Mouse (Mus musculus) limb, embryonic 13.5 days (tissue): ENCODE data around the gene Mcur1. TPM values are rescaled to one million over a fixed set of nuclear protein-coding genes. Genes with fewer than 3 reads are reported as not detected.

ENCODE experiments used
- ATAC-seq: fragments of 200-750 bp; cut with Nextera tagmentation; 2 replicates; pipeline ENCODE4 v1.8.0; 2017; ENCODE audit warnings: low read depth, moderate number of reproducible peaks, moderate TSS enrichment; ENCODE audit not compliant: low FRiP score
- H3K27ac ChIP-seq: fragments of 300-500 bp; sonication (generic); 2 replicates; pipeline ENCODE4 v1.5.1; 2015; ENCODE audit warnings: inconsistent platforms, mild to moderate bottlenecking, moderate library complexity
- H3K27me3 ChIP-seq: fragments of 300-500 bp; sonication (generic); 2 replicates; pipeline ENCODE4 v1.6.1; 2015; ENCODE audit warnings: mild to moderate bottlenecking, inconsistent platforms
- H3K36me3 ChIP-seq: fragments of 300-500 bp; sonication (generic); 2 replicates; pipeline ENCODE4 v1.6.1; 2015; ENCODE audit warnings: inconsistent platforms, mild to moderate bottlenecking, moderate library complexity
- H3K4me1 ChIP-seq: fragments of 300-500 bp; sonication (generic); 2 replicates; pipeline ENCODE4 v1.6.1; 2015; ENCODE audit warnings: inconsistent platforms
- H3K4me2 ChIP-seq: fragments of 300-500 bp; sonication (generic); replicated peaks from 2 replicates; pipeline ENCODE4 v1.6.1; 2015; ENCODE audit warnings: inconsistent platforms, mild to moderate bottlenecking, moderate library complexity
- H3K4me3 ChIP-seq: fragments of 300-500 bp; sonication (generic); 2 replicates; pipeline ENCODE4 v1.5.1; 2015; ENCODE audit warnings: moderate library complexity, mild to moderate bottlenecking, inconsistent platforms
- H3K9ac ChIP-seq: fragments of 300-500 bp; sonication (generic); 2 replicates; pipeline ENCODE4 v1.6.1; 2015; ENCODE audit warnings: mild to moderate bottlenecking, inconsistent platforms
- H3K9me3 ChIP-seq: fragments of 300-500 bp; sonication (generic); 2 replicates; pipeline ENCODE4 v1.6.1; 2016; ENCODE audit warnings: inconsistent platforms
- WGBS: fragments of 180-500 bp; shearing (Covaris S2); methylation state at CpG from one replicate; pipeline ENCODE4 v1.1.7; 2015; 5-methylcytosine and 5-hydroxymethylcytosine counted together
- polyA plus RNA-seq: library from polyadenylated mRNA; unstranded; fragments of >200 nt; fragmentation: Nextera tagmentation; extraction: Ambion mirVana; gene quantifications from 2 replicates; pipeline ENCODE4 v1.2.1, GENCODE M21; 2015

Mcur1 gene
- 16.7 and 17.0 TPM in 2 replicates for polyA plus RNA-seq

DNA sequence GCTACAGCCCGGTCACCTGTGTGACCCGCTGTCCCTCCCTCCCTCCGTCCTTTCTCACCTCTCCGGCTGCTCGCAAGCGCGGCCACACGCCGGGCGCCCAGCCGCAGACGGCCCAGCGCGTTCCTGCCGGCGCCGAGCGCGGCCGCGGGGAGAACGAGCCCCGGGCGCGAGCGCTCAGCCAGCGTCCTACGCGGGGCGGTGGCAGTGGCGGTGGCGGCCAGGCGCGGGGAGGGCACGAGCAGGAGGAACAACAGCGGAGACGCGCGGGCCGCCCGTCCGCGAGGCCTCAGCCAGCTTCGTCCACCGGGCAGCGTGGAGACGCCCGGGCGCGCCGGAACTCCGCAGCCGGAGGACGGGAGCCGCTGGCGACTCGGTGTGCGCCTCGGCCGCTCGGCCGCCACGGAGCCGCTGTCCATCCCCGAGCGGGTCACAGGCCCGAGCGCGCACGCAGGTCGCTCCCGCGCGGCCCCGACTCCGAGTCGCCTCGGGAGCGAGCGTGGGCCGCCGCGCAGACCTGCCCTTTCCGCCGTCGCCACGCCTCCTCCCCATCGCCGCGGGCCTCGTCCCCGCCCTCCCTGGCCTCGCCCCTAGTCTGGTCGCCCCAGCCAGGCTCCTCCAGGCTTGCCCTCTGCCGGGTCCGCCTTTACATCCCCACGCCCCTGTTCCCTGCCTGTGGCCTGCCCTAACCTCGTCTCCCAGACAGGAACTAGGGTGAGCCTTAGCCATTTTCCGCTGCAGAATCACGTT is at the start of gene Mcur1:
Gene Mcur1 (minus strand): TSS at position 481 of the 747 bp plus-strand sequence.
- WGBS, result under 1% methylated on average over 73 of the region's 100 CpGs
- Histone ChIP-seq H3K9me3 (no peaks in the 10 kb centered on the region), H3K9ac (peak within 1 kb of the TSS; percentile 89), H3K27ac (peak within 1 kb of the TSS; percentile 85), H3K27me3 (no peaks in the 10 kb centered on the region), H3K36me3 (peaks cover 8% of the 10 kb centered on the region), H3K4me2 (peak within 1 kb of the TSS; percentile 90), H3K4me1 (peaks cover 28% of the 10 kb centered on the region), H3K4me3 (peak within 1 kb of the TSS; percentile 84)
- peak; percentile 96 for ATAC-seq

DNA sequence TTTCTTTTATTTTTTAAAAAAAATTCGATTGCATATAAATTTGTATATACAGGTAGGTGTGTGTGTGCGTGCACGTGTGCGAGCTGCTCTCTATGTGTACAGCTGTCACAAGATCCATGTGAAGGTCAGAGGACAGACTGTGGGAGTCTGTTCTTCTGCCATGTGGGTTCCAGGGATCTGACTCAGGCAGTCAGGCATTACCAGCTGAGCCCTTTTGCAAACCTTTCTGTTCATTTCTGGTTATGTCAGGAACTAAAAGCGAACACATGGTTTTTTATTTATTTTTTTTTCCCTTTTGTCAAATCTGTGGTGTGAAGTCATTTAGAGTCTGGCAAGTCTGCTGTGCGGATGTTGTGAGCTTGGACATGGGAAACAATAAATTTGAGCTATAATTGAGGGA is 48.9 kb upstream of the Mcur1 start:
- Histone ChIP-seq H3K27ac (no peak overlapping the region), H3K4me1 (peaks cover 3% of the 10 kb centered on the region; the same call in 1 of the 2 replicates), H3K9me3 (no peaks in the 10 kb centered on the region), H3K27me3 (0 out of 2 replicates have a peak, but pooled peaks cover 3% of the 10 kb centered on the region), H3K4me3 (no peak overlapping the region), H3K36me3 (no peaks in the 10 kb centered on the region), H3K9ac (no peak overlapping the region), H3K4me2 (no peak overlapping the region)
- ATAC-seq, result no peak
- 71% methylated on average over 6 of the region's 6 CpGs for whole genome bisulfite sequencing

DNA sequence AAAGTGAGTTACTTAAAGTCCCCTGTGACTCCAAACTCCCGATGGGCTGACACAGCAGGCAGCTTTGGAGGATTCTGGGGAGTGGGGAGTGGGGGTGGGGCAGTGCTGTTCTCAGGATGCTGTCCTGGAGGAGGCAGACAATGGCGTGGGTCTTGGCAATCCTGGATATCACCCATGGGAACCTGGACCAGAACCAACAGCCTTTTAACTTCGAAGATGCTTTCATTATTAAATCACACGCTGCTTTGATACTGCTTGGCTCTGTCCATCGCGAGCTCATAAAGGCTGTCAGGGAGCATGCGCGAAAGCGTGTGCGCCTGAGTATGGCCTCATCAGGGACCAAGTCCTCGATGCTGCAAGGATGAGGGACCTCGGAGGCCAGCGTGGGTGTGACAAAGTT is 43.1 kb upstream of the Mcur1 start:
- H3K4me1 ChIP-seq, result peaks cover 13% of the 10 kb centered on the region
- 64% methylated on average over 13 of the region's 13 CpGs for WGBS
- 0 out of 2 replicates have a peak, but pooled peaks cover 4% of the 10 kb centered on the region for H3K27me3 ChIP-seq
- no peak for ATAC-seq
- no peak overlapping the region for H3K4me3 ChIP-seq
- H3K27ac ChIP-seq, result no peak overlapping the region; the same call in 1 of the 2 replicates
- H3K9ac ChIP-seq, result no peak overlapping the region
- no peaks in the 10 kb centered on the region for H3K36me3 ChIP-seq
- H3K9me3 ChIP-seq, result no peaks in the 10 kb centered on the region
- no peak overlapping the region for H3K4me2 ChIP-seq

DNA sequence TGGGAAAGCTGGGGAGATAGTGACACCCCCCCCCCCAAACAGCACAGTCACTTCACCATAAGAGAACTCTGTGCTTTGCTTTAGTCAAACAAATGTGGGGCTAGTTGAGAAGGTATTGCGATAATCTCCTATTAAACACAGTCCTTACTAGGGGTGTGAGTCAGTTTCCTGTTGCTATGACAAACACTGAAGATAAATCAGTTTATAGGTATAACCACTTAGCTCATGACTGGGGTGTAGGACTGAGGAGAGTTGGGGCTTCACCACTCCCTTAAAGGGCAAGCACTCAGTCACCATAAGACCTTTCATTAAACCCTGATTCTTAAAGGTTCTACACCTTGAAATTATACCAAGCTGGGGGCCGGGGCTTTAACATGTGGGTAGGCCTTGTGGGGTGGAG is 42.4 kb upstream of the Mcur1 start:
- H3K4me3 ChIP-seq, result no peak overlapping the region
- 94% methylated on average over 2 of the region's 2 CpGs for WGBS
- H3K4me2 ChIP-seq, result no peak overlapping the region
- ATAC-seq, result no peak
- H3K9ac ChIP-seq, result no peak overlapping the region
- H3K9me3 ChIP-seq, result no peaks in the 10 kb centered on the region
- H3K4me1 ChIP-seq, result peaks cover 13% of the 10 kb centered on the region
- no peaks in the 10 kb centered on the region for H3K36me3 ChIP-seq
- H3K27me3 ChIP-seq, result 0 out of 2 replicates have a peak, but pooled peaks cover 4% of the 10 kb centered on the region
- H3K27ac ChIP-seq, result no peak overlapping the region

DNA sequence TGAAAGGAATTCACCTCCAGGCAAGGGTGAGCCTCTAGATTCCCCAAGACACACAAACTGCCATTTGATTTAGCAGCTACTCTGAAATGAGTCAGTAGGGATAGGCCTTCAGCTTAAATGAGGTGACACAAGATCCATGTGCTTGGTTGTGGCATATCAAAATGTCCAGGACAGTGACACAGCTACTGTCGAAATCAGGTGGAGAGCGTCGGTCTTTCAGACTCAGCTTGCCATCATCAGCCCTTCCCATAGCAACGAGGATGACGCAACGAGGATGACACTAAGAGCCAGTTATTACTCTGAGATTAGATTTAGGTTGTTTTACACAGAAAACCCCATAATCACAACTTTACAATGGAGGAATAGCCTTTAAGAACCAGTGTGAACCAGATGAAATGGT is 41.0 kb upstream of the Mcur1 start:
- peaks cover 10% of the 10 kb centered on the region for H3K4me1 ChIP-seq
- no peaks in the 10 kb centered on the region for H3K36me3 ChIP-seq
- H3K9me3 ChIP-seq, result no peaks in the 10 kb centered on the region
- WGBS, result 96% methylated on average over 6 of the region's 6 CpGs
- no peak overlapping the region for H3K27ac ChIP-seq
- 0 out of 2 replicates have a peak, but pooled peaks cover 4% of the 10 kb centered on the region for H3K27me3 ChIP-seq
- H3K4me3 ChIP-seq, result no peak overlapping the region
- no peak overlapping the region for H3K4me2 ChIP-seq
- no peak for ATAC-seq
- H3K9ac ChIP-seq, result no peak overlapping the region

DNA sequence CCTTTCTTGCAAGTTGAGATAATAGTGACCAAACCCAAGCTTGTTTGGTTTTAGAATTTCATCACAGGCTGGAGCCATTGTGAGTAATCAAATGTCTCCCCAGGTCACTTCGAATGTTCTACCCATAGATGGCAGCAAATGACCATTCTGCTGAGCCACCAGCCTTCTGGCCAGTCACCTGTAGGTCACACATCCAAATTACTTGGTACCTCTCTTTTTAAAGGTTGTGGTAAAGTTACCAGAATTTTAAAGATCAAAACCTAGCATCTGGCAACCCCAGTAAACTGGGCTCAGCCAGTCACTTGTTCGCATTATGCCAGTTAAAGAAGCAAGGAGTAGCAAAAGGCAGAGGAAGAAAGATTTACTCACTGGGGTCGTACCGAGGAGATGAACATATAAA is 35.9 kb upstream of the Mcur1 start:
- H3K4me2 ChIP-seq, result no peak overlapping the region
- peaks cover 5% of the 10 kb centered on the region; the same call in 1 of the 2 replicates for H3K4me1 ChIP-seq
- no peaks in the 10 kb centered on the region for H3K27me3 ChIP-seq
- WGBS, result 42% methylated on average over 4 of the region's 4 CpGs
- H3K27ac ChIP-seq, result no peak overlapping the region
- H3K4me3 ChIP-seq, result no peak overlapping the region
- no peak for ATAC-seq
- no peak overlapping the region for H3K9ac ChIP-seq
- H3K9me3 ChIP-seq, result no peaks in the 10 kb centered on the region
- no peaks in the 10 kb centered on the region for H3K36me3 ChIP-seq

DNA sequence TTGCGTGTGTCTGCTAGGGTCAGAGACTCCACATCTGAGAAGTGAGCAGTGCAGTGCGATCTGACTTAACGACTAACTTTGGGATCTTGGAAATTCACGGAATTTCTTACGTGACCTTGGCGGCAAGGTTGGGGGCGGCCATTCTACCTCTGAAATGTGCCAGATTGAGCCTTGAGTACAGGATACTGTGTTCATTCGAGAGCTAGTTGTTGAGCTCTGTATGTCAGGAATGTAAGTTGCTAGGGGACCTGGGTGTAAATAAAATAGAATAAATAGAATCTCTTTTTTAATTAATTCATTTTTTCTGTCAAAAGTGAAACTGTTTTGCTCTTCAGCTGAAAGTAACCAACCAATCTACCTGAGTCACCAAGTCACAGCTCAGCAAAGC is 32.7 kb upstream of the Mcur1 start:
- H3K36me3 ChIP-seq, result no peaks in the 10 kb centered on the region
- 54% methylated on average over 8 of the region's 8 CpGs for WGBS
- H3K27me3 ChIP-seq, result no peaks in the 10 kb centered on the region
- H3K4me1 ChIP-seq, result peaks cover 24% of the 10 kb centered on the region
- H3K9me3 ChIP-seq, result no peaks in the 10 kb centered on the region
- no peak for ATAC-seq
- H3K4me2 ChIP-seq, result no peak overlapping the region
- H3K27ac ChIP-seq, result no peak overlapping the region
- H3K9ac ChIP-seq, result no peak overlapping the region
- H3K4me3 ChIP-seq, result no peak overlapping the region

DNA sequence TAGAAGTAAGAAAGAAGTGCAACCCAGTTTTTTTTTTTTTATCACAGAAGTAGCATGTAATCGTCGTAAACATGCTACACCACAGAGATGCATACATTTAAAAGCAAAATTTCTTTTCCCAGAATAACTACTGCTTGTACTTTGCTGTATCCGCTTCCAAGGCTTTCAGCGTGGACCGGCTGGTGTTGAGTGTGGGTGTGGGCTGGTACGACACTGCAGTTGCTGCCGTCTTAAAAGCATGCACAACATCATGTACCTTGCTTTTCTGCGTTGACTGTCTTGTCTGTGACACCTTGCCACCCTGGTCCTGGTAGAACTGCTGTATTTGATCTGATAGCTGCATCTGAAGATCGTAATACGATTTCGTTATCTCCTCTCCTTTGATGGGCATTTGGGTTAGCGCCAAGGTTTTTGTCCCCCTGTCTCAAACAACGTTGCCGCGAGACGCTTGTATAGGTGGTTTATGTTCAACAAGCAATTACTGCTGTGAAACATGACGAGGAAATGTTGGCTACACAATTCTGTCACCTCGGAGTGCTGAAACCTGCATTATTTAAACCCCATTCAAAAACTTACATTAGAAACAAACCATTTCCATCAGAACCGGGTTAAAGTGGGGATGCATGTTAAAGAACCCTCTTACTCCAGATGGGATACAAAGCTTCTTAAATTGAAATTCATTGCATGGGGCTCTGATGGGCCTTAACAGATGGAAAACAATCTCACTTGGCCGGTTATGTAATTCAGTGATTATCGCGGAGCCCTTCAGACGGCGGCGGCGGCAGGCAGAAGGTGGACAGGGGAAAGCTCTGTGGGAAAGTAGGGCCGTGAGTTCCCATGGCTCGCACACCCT is 32.1 kb upstream of the Mcur1 start:
- Histone ChIP-seq H3K4me2 (no peak overlapping the region), H3K27ac (no peak overlapping the region), H3K9me3 (no peaks in the 10 kb centered on the region), H3K4me1 (peaks cover 25% of the 10 kb centered on the region), H3K36me3 (no peaks in the 10 kb centered on the region), H3K27me3 (no peaks in the 10 kb centered on the region), H3K9ac (no peak overlapping the region), H3K4me3 (no peak overlapping the region)
- WGBS, result 71% methylated on average over 28 of the region's 28 CpGs
- no peak for ATAC-seq

DNA sequence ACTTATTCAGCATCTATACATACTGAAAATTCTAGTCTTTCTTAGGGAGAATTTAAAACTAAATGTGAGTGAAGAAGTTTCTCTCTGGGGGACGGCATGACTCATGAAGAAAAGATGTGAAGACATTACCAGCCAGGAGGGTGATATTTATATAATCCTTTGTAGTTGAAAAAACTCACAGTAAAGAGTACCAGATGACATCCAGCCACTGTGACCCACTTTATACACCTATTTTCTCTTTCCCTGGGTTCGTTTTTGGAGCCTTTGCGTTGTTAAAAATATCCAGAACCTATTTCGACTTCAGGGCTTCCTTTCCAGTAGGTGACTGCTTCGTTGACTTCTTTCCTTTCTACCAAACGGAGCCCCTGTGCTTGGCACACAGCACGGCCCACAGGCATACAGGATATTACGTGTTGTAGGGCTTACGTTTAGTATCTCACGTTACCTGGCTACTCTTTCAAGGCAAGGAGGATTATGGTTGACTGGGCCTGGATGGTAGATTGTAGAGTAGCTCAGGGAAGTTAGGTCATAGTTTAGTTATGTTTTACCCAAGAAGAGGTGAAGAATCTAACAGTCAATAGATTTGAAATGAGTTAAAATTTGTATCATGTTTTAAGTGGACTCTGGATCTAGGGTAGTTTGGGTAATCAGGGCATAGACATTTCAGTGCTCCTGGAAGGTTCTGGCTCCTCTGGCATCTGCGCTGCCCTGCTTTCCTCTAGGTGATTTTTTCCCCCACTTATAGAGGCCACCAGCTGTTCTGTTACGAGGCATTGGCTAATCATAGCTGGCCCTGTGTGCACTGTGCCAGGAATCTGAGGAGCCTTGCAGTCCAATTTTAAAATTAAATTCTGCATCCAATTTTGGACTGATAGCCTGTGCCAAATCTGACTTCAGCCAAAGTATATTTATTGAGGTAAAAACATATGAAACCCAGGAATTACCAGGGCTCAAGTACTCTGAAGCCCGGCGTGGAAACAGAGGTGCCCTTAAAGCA is 28.2 kb upstream of the Mcur1 start:
- 37% methylated on average over 14 of the region's 14 CpGs for WGBS
- H3K4me3 ChIP-seq, result no peak overlapping the region
- no peaks in the 10 kb centered on the region for H3K9me3 ChIP-seq
- H3K27ac ChIP-seq, result peak overlapping the region; percentile 86
- peaks cover 29% of the 10 kb centered on the region for H3K4me1 ChIP-seq
- peak; percentile 92 for ATAC-seq
- H3K27me3 ChIP-seq, result no peaks in the 10 kb centered on the region
- no peak overlapping the region for H3K9ac ChIP-seq
- no peaks in the 10 kb centered on the region for H3K36me3 ChIP-seq
- peak overlapping the region; percentile 28 for H3K4me2 ChIP-seq

DNA sequence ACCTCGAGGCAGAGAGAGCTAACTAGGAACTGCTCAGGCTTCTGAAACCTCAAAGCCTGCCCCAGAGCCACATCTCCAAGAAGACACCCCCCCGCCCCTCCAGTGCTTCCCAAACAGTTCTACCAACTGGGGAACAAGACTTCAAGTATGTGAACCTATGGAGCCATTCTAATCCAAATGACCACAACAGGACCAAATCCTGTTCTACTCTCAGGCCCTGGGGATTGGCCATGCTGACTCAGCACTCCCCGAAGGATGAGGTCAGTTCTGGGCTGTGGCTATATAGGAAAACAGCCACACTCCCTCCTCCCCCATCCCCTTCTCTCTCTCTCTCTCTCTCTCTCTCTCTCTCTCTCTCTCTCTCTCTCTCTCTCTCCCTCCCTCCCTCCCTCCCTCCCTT is 27.0 kb upstream of the Mcur1 start:
- Histone ChIP-seq H3K27me3 (no peaks in the 10 kb centered on the region), H3K9ac (no peak overlapping the region)

DNA sequence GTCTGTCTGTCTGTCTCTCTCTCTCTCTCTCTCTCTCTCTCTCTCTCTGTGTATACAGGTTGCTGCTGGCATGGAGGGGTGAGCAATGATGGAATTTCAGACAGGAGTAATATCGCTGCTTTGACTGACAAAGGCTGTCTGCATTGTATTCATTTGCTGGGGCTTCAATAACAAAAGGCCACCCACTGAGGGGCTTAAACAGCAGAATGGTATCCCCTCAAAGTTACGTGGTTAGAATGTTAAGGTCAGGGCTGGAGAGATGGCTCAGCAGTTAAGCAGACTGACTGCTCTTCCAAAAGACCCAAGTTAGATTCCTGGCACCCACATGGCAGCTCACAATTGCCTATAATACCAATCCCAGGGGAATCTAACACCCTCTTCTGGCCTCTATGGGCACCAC is 25.3 kb upstream of the Mcur1 start:
- H3K9me3 ChIP-seq, result no peaks in the 10 kb centered on the region
- WGBS, result 75% methylated on average over 2 of the region's 2 CpGs
- ATAC-seq, result no peak

More for the DNA sequence above, 27.0 kb upstream of the Mcur1 start:
- H3K36me3 ChIP-seq, result no peaks in the 10 kb centered on the region
- H3K4me2 ChIP-seq, result no peak overlapping the region
- 88% methylated on average over 3 of the region's 3 CpGs for WGBS
- H3K4me3 ChIP-seq, result no peak overlapping the region
- H3K9me3 ChIP-seq, result no peaks in the 10 kb centered on the region
- H3K4me1 ChIP-seq, result peaks cover 30% of the 10 kb centered on the region
- H3K27ac ChIP-seq, result no peak overlapping the region
- ATAC-seq, result no peak

More for the DNA sequence above, 25.3 kb upstream of the Mcur1 start:
- Histone ChIP-seq H3K9ac (no peak overlapping the region), H3K4me3 (no peak overlapping the region), H3K36me3 (no peaks in the 10 kb centered on the region), H3K27ac (no peak overlapping the region), H3K4me2 (no peak overlapping the region), H3K27me3 (no peaks in the 10 kb centered on the region), H3K4me1 (peaks cover 30% of the 10 kb centered on the region)
